Mouse (Mus musculus) limb, embryonic 15.5 days (tissue): ENCODE results near the gene Ephx3. TPM values are rescaled to one million over a fixed set of nuclear protein-coding genes. Genes with fewer than 3 reads are reported as not detected.

Experiments used
- ATAC-seq: fragments of 200-750 bp; cut with Nextera tagmentation; 2 replicates; pipeline ENCODE4 v1.8.0; 2017; ENCODE audit warnings: low read depth, moderate TSS enrichment; ENCODE audit not compliant: insufficient number of reproducible peaks, low FRiP score, low TSS enrichment
- H3K27ac ChIP-seq: fragments of 300-500 bp; sonication (generic); 2 replicates; pipeline ENCODE4 v1.5.1; 2015; ENCODE audit warnings: moderate library complexity, mild to moderate bottlenecking, inconsistent platforms
- H3K27me3 ChIP-seq: fragments of 300-500 bp; sonication (generic); 2 replicates; pipeline ENCODE4 v1.6.1; 2015; ENCODE audit warnings: inconsistent platforms
- H3K36me3 ChIP-seq: fragments of 300-500 bp; sonication (generic); 2 replicates; pipeline ENCODE4 v1.6.1; 2015; ENCODE audit warnings: inconsistent platforms
- H3K4me1 ChIP-seq: fragments of 300-500 bp; sonication (generic); 2 replicates; pipeline ENCODE4 v1.6.1; 2015; ENCODE audit warnings: inconsistent platforms
- H3K4me2 ChIP-seq: fragments of 300-500 bp; sonication (generic); 2 replicates; pipeline ENCODE4 v1.6.1; 2015; ENCODE audit warnings: mild to moderate bottlenecking, inconsistent platforms
- H3K4me3 ChIP-seq: fragments of 300-500 bp; sonication (generic); 2 replicates; pipeline ENCODE4 v1.5.1; 2015; ENCODE audit warnings: mild to moderate bottlenecking, inconsistent platforms
- H3K9ac ChIP-seq: fragments of 300-500 bp; sonication (generic); 2 replicates; pipeline ENCODE4 v1.6.1; 2015; ENCODE audit warnings: inconsistent platforms
- H3K9me3 ChIP-seq: fragments of 300-500 bp; sonication (generic); 2 replicates; pipeline ENCODE4 v1.6.1; 2016; ENCODE audit warnings: inconsistent platforms
- WGBS: fragments of 180-500 bp; shearing (Covaris S2); methylation state at CpG from one replicate; pipeline ENCODE4 v1.1.7; 2015; 5-methylcytosine and 5-hydroxymethylcytosine counted together
- polyA plus RNA-seq: library from polyadenylated mRNA; unstranded; fragments of >200 nt; fragmentation: Nextera tagmentation; extraction: Ambion mirVana; gene quantifications from 2 replicates; pipeline ENCODE4 v1.2.1, GENCODE M21; 2015

The Ephx3 gene
- polyA plus RNA-seq, 1 experiment from 2014 or later: 19.0 TPM

GRCm38 (mm10) chr17:32142907-32143854, 46.2 kb downstream of the Ephx3 start:
- H3K9ac ChIP-seq: peak overlapping the region; percentile 26; the same call in 1 of the 2 replicates
- no peak overlapping the region for H3K27ac ChIP-seq
- peaks cover 88% of the 10 kb centered on the region for H3K36me3 ChIP-seq
- peak overlapping the region; percentile 44 for H3K4me2 ChIP-seq
- no peaks in the 10 kb centered on the region for H3K27me3 ChIP-seq
- WGBS: 26% methylated on average over 39 of the region's 39 CpGs
- peak; percentile 27; the same call in 1 of the 2 replicates for ATAC-seq
- H3K9me3 ChIP-seq: no peaks in the 10 kb centered on the region
- H3K4me1 ChIP-seq: peaks cover 4% of the 10 kb centered on the region; the same call in 1 of the 2 replicates
- peak overlapping the region; percentile 19; the same call in 1 of the 2 replicates for H3K4me3 ChIP-seq

- Histone ChIP-seq H3K4me1 (peaks cover 4% of the 10 kb centered on the region; the same call in 1 of the 2 replicates), H3K9ac (no peak overlapping the region), H3K4me2 (no peak overlapping the region), H3K27ac (no peak overlapping the region), H3K4me3 (no peak overlapping the region), H3K36me3 (peaks cover 89% of the 10 kb centered on the region), H3K27me3 (no peaks in the 10 kb centered on the region), H3K9me3 (no peaks in the 10 kb centered on the region)
- 95% methylated on average over 1 of the region's 1 CpGs for WGBS
- ATAC-seq: no peak
Observed at GRCm38 (mm10) chr17:32142234-32142633, 47.1 kb downstream of the Ephx3 start.

Other genes starting within 250 kb of the Ephx3 start
- gene Rrp1b, start 153.4 kb downstream of the Ephx3 start, polyA plus RNA-seq: 56.5 and 62.3 TPM in 2 replicates
- gene Hsf2bp, start 153.2 kb downstream of the Ephx3 start, polyA plus RNA-seq: 0.99 and 1.2 TPM in 2 replicates
- gene Notch3, start 22.7 kb downstream of the Ephx3 start, polyA plus RNA-seq: 16.7 and 17.5 TPM in 2 replicates
- 78.1 and 81.6 TPM in 2 replicates for gene Brd4, start 95.2 kb upstream of the Ephx3 start, polyA plus RNA-seq
- gene Akap8, start 131.7 kb upstream of the Ephx3 start, polyA plus RNA-seq: 93.1 and 94.6 TPM in 2 replicates
- 85.1 and 88.6 TPM in 2 replicates for gene Akap8l, start 161.1 kb upstream of the Ephx3 start, polyA plus RNA-seq
- 21.6 TPM in 2 replicates for gene Wiz, start 199.9 kb upstream of the Ephx3 start, polyA plus RNA-seq
- 2.1 and 2.6 TPM in 2 replicates for gene Rasal3, start 214.0 kb upstream of the Ephx3 start, polyA plus RNA-seq
- 0.10 and 0.26 TPM in 2 replicates for gene Pglyrp2, start 234.6 kb upstream of the Ephx3 start, polyA plus RNA-seq